Mouse (Mus musculus) adrenal gland, postnatal 25 days (tissue): ENCODE results near the gene Olfml2b. TPM values are rescaled to one million over a fixed set of nuclear protein-coding genes. Genes with fewer than 3 reads are reported as not detected.
A peak's percentile ranks its signal among the peaks of the same experiment; 100 is the strongest.

Source experiments
- DNase-seq: peaks from one replicate; pipeline ENCODE4 v3.0.0; 2021; ENCODE audit warnings: mixed read lengths
- long read RNA-seq: library from polyadenylated mRNA; stranded (forward); transcript quantifications from one replicate; pipeline ENCODE4 v2.0.0, GENCODE M21; 2021
- total RNA-seq: library from RNA; stranded (reverse); gene quantifications from 2 replicates; pipeline ENCODE4 v1.2.3, GENCODE M21; 2021

The Olfml2b gene
- 6.7 and 7.0 TPM in 2 replicates for total RNA-seq
- long read RNA-seq, transcript Olfml2b-201 (8 exons, 3,095 nt) = major isoform, 5 of 9 reads
- long read RNA-seq, partial matches to known transcripts = 4 of 9 reads
- long read RNA-seq, other reads (novel, unspliced or antisense) = 0 of 9 reads

- DNase-seq = peak; percentile 92
Observed at GRCm38 (mm10) chr1:170644255-170645205, at the start of gene Olfml2b. TSS of gene Olfml2b (plus strand) at chr1:170644532.

DNA sequence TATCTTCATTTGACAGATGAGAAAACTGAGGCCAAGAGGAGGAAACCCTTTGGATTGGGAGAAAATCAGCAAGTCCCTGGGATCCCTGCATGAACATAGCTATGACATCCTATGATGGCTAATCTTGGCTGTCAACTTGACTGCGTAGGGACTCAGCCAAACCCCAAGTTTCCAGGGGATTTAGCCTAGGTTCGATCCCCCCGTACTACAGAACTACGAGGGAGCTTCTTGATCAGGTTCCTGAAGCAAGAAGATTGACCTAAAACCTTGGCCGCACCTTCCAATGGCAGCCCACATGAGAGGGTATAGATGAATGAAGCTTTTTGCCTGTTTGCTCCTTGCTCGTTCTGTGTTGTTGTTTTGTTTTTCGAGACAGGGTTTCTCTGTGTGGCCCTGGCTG is 49.8 kb upstream of the Olfml2b start:
- no peak for DNase-seq

DNA sequence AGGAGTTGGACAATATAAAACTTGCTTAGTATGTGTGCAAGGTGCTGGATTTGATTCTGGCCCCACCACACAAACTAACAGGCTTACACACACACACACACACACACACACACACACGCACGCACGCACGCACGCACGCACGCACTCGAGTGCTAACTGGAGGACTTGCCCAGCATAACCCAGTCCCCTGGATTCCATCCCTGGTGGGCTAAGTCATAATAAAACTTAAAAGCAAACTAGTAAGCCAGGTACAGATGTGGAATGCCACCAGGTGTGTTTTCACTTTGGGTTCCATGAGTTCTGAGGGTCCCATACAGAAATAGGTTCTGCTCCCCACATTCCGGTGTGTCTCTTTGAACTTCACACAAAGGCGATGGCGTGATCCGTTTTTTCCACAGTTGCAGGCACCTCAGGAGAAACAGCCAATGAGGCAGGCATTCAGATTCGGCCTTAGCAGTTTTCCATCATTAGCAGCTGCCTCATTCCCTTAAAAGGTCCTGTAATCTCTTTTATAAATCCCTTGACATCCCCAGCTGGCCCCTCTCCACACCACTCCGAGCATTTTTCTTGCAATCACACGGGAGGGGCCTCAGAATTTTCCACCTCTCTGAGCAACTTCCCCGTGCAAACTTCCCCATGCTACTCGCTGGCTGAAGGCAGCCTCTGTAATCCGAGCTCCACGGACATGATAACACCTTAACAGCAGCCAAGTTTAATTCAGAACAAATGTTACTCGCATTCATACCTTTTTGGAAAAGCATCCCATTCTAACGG is 38.9 kb upstream of the Olfml2b start:
- no peak for DNase-seq

- no peak for DNase-seq
Observed at GRCm38 (mm10) chr1:170607231-170607917, 37.0 kb upstream of the Olfml2b start.

GRCm38 (mm10) chr1:170608461-170609071 is 35.8 kb upstream of the Olfml2b start:
- no peak for DNase-seq

- no peak for DNase-seq
Observed at GRCm38 (mm10) chr1:170609872-170610271, 34.5 kb upstream of the Olfml2b start.

GRCm38 (mm10) chr1:170610289-170610688 is 34.0 kb upstream of the Olfml2b start:
- no peak for DNase-seq

GRCm38 (mm10) chr1:170610695-170611094 is 33.6 kb upstream of the Olfml2b start:
- no peak for DNase-seq

GRCm38 (mm10) chr1:170611631-170612030 is 32.7 kb upstream of the Olfml2b start:
- DNase-seq = no peak

DNA sequence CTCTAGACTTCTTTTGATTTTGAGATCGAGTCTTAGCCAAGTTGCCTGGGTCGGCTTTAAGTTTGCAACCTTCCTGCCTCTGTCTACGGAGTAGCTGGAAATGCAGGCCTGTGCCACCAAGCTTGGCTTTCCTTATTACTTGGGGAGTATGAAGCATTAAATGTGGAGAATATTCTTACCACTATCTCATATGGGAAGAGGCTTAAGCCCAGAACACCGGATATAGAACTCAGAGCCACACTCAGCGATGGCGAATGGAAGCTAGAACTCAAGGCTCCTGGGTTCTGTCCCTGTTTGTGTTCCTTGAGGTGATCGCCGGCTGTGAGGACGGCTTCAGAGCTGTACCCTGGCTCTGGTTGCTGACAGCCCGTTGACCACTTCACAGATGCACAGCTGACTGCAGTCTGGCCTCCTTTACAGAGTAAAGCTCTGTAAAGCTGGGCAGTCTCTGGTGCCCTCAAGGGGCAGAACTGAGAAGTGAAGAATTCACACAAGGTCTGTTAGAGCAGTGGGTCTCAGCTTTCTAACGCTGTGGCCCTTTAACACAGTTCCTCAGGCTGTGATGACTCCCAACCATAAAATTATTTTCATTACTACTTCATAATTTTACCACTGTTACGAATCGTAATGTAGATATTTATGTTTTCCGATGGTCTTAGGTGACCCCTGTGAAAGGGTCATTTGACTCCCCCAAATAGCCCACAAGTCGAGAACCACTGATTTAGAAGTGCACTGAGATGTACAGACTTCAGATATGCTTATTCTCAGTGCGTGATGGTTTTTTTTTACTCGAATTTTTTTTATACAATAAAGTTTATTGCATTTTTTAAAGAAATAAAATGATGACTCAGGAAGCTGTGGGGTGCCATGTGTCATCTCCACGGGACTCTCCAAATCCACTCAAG is 31.1 kb upstream of the Olfml2b start:
- DNase-seq = peak; percentile 59

GRCm38 (mm10) chr1:170619686-170620374 is 24.5 kb upstream of the Olfml2b start:
- no peak for DNase-seq

- DNase-seq = no peak
Observed at GRCm38 (mm10) chr1:170622934-170623333, 21.4 kb upstream of the Olfml2b start.

GRCm38 (mm10) chr1:170623432-170623831 is 20.9 kb upstream of the Olfml2b start:
- no peak for DNase-seq

GRCm38 (mm10) chr1:170630489-170630888 is 13.8 kb upstream of the Olfml2b start:
- no peak for DNase-seq

DNA sequence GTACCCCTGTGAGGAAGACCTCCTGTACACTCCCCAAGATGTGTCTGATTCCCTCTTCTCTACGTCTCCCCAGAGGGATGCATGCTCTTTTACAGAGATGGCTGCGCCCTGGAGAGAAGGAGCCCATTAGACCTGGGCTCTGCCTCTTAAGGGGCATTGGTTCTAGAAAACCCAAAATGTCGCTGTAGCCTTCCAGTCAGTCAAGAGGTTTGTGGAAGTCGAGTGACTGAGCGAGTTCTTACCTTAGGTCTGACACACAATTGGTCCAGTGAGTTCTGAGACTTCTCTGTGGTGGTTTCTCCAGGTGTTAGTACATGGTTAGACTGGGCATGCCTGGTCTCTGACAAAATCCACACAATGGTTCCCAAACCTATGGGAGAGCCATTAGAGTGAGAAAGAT is 12.8 kb upstream of the Olfml2b start:
- DNase-seq = no peak

DNA sequence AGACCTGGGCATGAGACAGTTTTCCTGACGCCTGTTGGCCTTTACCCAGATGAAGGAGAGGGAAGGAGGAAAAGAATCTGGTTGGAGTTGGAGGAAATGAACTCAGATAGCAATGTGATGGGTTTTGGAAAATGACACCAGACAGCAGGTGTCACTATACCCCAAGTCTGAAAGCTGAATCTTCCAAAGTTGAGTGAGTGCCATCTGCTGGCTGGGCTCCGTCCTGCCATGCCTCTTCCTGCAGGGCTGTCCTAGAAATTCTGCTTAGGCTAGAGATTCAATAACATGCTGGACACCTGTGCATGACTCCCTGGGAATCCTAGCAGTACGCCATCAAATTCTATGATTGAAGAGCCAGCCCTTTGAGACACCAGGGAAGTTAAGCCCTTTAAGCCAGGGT is 11.9 kb upstream of the Olfml2b start:
- DNase-seq = peak; percentile 78

DNA sequence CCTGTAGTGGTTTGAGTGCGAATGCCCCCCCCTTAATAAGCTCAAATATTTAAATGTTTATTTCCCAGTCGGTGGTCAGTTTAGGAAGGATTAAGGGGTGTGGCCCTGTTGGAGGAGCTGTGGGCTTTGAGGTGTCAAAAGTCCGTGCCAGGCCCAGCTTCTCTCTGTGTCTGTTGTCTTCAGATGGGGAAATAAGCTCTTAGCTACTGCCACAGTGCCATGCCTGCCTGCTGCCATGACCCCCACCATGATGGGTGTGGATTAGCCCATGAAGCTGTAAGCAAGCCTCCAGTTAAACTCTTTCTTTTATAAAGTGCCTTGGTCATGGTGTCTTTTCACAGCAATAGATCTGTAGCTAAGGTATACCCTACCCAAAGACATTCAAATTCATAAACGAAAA is 11.5 kb upstream of the Olfml2b start:
- DNase-seq = no peak

DNA sequence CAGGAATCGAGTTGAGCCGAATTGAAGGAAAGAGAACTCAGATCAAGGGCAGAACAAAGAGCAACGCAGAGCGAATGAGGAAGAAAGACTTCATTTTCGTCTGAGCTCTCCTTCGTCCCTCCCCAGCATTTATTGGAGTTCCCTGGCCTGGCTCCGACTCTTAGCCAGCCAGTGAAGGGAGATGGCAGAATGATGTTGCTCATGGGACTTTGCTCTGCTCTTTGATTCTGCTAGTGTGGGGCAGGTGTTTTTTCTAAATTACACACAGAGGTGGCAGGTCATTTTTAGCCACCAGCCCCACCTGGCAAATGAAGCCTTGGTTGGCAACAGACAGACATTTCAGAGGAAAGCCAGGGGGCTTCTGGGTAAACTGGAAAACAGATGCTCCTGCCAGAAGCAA is 5.4 kb upstream of the Olfml2b start:
- DNase-seq = no peak

DNA sequence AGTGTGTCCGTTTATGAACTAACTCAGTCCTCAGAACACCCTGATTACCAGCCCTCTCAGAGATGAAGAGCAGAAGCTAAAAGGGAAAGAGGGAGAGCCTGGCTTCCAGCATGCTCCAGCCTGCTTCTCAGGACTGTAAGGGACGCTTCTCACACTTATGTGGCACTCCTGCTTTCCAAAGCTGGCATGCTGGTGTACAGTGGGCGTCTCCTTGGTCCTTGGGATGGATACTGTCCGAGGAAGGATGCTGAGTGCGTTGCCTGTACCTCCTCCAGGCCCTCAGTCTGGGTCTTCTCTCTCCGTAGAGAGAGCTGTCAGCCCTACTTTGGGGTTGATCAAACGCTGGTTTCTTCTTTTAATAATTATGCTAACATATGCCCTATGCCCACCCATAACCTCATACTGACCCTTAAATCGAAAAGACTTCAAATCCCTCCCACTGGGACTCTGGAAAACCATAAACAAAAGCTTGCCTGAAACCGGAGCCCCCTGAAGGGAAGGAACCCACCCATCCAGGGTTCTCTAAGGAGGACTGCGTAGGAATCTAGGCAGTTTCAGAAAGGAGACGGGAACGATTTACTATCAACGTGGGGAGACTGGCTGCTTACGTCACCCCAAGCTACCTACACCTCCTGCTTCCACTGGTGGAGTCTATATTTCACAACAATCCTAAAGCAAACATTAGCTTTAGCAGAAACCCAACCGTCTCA is 1.7 kb downstream of the Olfml2b start:
- no peak for DNase-seq
